Mouse (Mus musculus): ENCODE measurements at regions not wholly inside any gene's neighbourhood (a gene's known extent, or its start where the extent isn't known, plus 50 kb on each side); places are given as distances from the start of the nearest gene placed in this dataset.

- H3K4me3 ChIP-seq (replicated peaks in 1 of 3; ENCODE audit: low read depth in 2 of 3, low read length in 2 of 3, poor library complexity in 1 of 3), result no peak overlapping the region
- no peak overlapping the region for H3K27ac ChIP-seq (ENCODE audit: insufficient read depth, low read depth)
- H3K9me3 ChIP-seq (replicated peaks; ENCODE audit: low read length), result peaks cover 17% of the 10 kb centered on the region
- DNase-seq (ENCODE audit: extremely low read depth), result no peak
- H3K4me2 ChIP-seq (ENCODE audit: insufficient read depth, low read depth, poor library complexity, severe bottlenecking), result no peak overlapping the region
- no peak overlapping the region for H3K9ac ChIP-seq (ENCODE audit: insufficient read depth, low read depth)
- H3K4me1 ChIP-seq (ENCODE audit: control insufficient read depth in 1 of 2, insufficient read depth in 2 of 2), result no peaks in the 10 kb centered on the region
- TF ChIP-seq USF2 (conservative IDR thresholded peaks at IDR 0.05; ENCODE audit: low read depth, low read length) (no peak), MEF2A (IDR thresholded peaks at IDR 0.05; ENCODE audit: borderline replicate concordance, low read depth, low read length) (no peak), MAZ (IDR thresholded peaks at IDR 0.05; ENCODE audit: low read depth, low read length) (no peak), CHD2 (IDR thresholded peaks at IDR 0.05; ENCODE audit: low read length) (no peak), POLR2A (IDR thresholded peaks at IDR 0.05; ENCODE audit: low read depth, low read length) (no peak), TCF12 (IDR thresholded peaks at IDR 0.05; ENCODE audit: low read depth, low read length) (no peak), MAFK (IDR thresholded peaks at IDR 0.05; ENCODE audit: insufficient replicate concordance, low read length) (no peak), ZC3H11A (IDR thresholded peaks at IDR 0.05; ENCODE audit: low read depth, low read length) (no peak), RCOR1 (conservative IDR thresholded peaks at IDR 0.05; ENCODE audit: low read depth, low read length) (no peak)
- no peaks in the 10 kb centered on the region for H3K36me3 ChIP-seq (replicated peaks in 1 of 2; ENCODE audit: control insufficient read depth in 1 of 2, insufficient read depth in 1 of 2, low read length in 1 of 2)
- dilution Hi-C loops (cut with MboI; ENCODE audit: extremely low pct_ligation_motif_present, extremely low pct_unique_long_range_greater_than_20kb, low sequenced_read_pairs), result no loop called here
- no peaks in the 10 kb centered on the region for H3K27me3 ChIP-seq (replicated peaks)
- no peaks in the 10 kb centered on the region for H3K79me2 ChIP-seq (replicated peaks; ENCODE audit: control insufficient read depth, extremely low read depth, insufficient read depth, poor library complexity, severe bottlenecking)
- in situ Hi-C loops (cut with MboI; ENCODE audit: low pct_ligation_motif_present, low pct_unique_long_range_greater_than_20kb, low sequenced_read_pairs), result no loop called here
Measured at GRCm38 (mm10) chr15:72342504-72342903, 1491.9 kb upstream of the Gm6569 start.

GRCm38 (mm10) chr15:72343794-72344193 lies 1490.6 kb upstream of the Gm6569 start:
- no peak overlapping the region for H3K9ac ChIP-seq (ENCODE audit: insufficient read depth, low read depth)
- peaks cover 21% of the 10 kb centered on the region for H3K9me3 ChIP-seq (replicated peaks; ENCODE audit: low read length)
- TF ChIP-seq CHD1 (IDR thresholded peaks at IDR 0.05; ENCODE audit: low read depth, low read length) (no peak), JUND (conservative IDR thresholded peaks at IDR 0.05; ENCODE audit: low read depth, low read length) (no peak), JUN (IDR thresholded peaks at IDR 0.05; ENCODE audit: insufficient read depth, low read depth, low read length) (no peak), SIN3A (IDR thresholded peaks at IDR 0.05; ENCODE audit: low read length) (no peak), USF1 (IDR thresholded peaks at IDR 0.05; ENCODE audit: low read depth, low read length) (no peak), MAX (IDR thresholded peaks at IDR 0.05; ENCODE audit: low read length) (no peak), UBTF (IDR thresholded peaks at IDR 0.05; ENCODE audit: low read depth, low read length) (no peak), MAFK (IDR thresholded peaks at IDR 0.05; ENCODE audit: insufficient replicate concordance, low read length) (no peak)
- H3K4me1 ChIP-seq (ENCODE audit: control insufficient read depth in 1 of 2, insufficient read depth in 2 of 2), result no peaks in the 10 kb centered on the region
- no peak overlapping the region for H3K4me3 ChIP-seq (replicated peaks in 1 of 3; ENCODE audit: low read depth in 2 of 3, low read length in 2 of 3, poor library complexity in 1 of 3)
- H3K36me3 ChIP-seq (replicated peaks in 1 of 2; ENCODE audit: control insufficient read depth in 1 of 2, insufficient read depth in 1 of 2, low read length in 1 of 2), result no peaks in the 10 kb centered on the region
- no peak overlapping the region for H3K4me2 ChIP-seq (ENCODE audit: insufficient read depth, low read depth, poor library complexity, severe bottlenecking)
- no peak overlapping the region for H3K27ac ChIP-seq (ENCODE audit: insufficient read depth, low read depth)
- dilution Hi-C loops (cut with MboI; ENCODE audit: extremely low pct_ligation_motif_present, extremely low pct_unique_long_range_greater_than_20kb, low sequenced_read_pairs), result no loop called here
- no peak for DNase-seq (ENCODE audit: extremely low read depth)
- no peaks in the 10 kb centered on the region for H3K27me3 ChIP-seq (replicated peaks)
- H3K79me2 ChIP-seq (replicated peaks; ENCODE audit: control insufficient read depth, extremely low read depth, insufficient read depth, poor library complexity, severe bottlenecking), result no peaks in the 10 kb centered on the region
- in situ Hi-C loops (cut with MboI; ENCODE audit: low pct_ligation_motif_present, low pct_unique_long_range_greater_than_20kb, low sequenced_read_pairs), result no loop called here
